Mouse (Mus musculus) E14TG2a.4 (cell line): ENCODE data around the gene Arf6.

ENCODE experiments used
- H3K27me3 ChIP-seq: 2 replicates; pipeline ENCODE4 v1.6.1; 2014; ENCODE audit warnings: low read length, control low read depth; ENCODE audit not compliant: insufficient read depth
- H3K36me3 ChIP-seq: 2 replicates; pipeline ENCODE4 v1.6.1; 2014; ENCODE audit warnings: low read length, control low read depth; ENCODE audit not compliant: insufficient read depth
- H3K4me1 ChIP-seq: replicated peaks from 2 replicates; pipeline ENCODE4 v1.6.1; 2014; ENCODE audit warnings: low read depth, low read length, control low read depth
- H3K4me3 ChIP-seq: replicated peaks from 2 replicates; pipeline ENCODE4 v1.5.1; 2014; ENCODE audit warnings: mild to moderate bottlenecking, low read length
- H3K9me3 ChIP-seq: 2 replicates; pipeline ENCODE4 v1.6.1; 2014; ENCODE audit warnings: low read length, control low read depth
- CTCF ChIP-seq: conservative IDR thresholded peaks from 2 replicates; pipeline ENCODE4 v1.5.1; 2014; ENCODE audit warnings: low read length
- NANOG ChIP-seq: IDR thresholded peaks from 2 replicates; pipeline ENCODE4 v1.6.1; 2014; ENCODE audit warnings: borderline replicate concordance, low read length, mixed read lengths
- POU5F1 ChIP-seq: IDR thresholded peaks from 2 replicates; pipeline ENCODE4 v1.6.1; 2014; ENCODE audit warnings: low read length, borderline replicate concordance

Gene Arf6

DNA sequence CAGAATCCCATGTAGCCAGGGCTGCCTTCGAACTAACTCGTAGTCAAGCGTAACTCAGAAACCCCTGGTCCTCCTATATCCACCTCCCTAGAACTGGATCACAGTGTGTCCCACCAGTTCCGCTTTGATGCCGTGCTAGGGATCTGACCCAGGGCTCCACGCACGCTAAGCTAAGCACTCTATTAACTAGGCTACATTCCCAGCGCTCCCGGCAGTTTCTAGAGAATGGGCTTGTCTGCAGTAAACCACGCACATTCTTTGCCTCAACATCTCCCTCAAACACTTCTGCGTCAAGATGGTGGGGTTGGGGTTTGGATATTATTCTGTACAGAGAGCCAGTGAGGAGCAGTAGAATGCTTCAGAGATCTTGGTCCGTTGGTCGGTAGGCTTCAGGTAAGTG, 46.7 kb downstream of the Arf6 start:
- Histone ChIP-seq H3K9me3 (no peaks in the 10 kb centered on the region), H3K4me1 (peaks cover 31% of the 10 kb centered on the region), H3K36me3 (no peaks in the 10 kb centered on the region), H3K27me3 (peaks cover 43% of the 10 kb centered on the region), H3K4me3 (peak overlapping the region; percentile 8)
- no peak for TF ChIP-seq CTCF
- TF ChIP-seq POU5F1, result no peak
- TF ChIP-seq NANOG, result no peak

DNA sequence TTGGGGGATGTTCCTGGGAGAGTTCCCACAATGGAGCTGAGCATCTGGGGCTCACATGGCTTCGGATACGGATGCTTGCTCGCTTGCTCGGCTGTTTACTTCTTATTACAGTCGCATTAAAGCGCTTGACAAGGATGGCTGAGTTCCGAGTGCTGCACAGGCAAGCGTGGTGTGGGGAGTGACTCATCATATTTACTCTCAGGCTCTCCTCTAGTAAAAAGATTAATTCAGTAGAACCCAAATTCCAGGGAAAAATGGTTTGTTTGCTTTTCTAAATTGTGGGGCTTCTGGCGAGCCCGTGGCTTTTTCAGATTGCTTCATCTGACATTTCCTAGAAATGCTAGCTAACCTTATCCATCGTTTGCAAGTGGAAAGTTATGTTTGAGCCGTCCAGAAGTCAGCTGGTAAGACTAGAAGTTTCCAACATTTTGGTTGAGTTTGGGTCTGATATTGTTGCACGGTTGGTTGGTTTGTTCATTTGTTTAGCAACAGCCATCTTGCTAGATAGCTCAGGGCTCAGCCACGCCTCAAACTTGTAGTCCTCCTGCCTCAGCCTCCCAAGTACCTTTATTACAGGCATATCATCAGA, 47.2 kb downstream of the Arf6 start:
- H3K9me3 ChIP-seq, result no peaks in the 10 kb centered on the region

DNA sequence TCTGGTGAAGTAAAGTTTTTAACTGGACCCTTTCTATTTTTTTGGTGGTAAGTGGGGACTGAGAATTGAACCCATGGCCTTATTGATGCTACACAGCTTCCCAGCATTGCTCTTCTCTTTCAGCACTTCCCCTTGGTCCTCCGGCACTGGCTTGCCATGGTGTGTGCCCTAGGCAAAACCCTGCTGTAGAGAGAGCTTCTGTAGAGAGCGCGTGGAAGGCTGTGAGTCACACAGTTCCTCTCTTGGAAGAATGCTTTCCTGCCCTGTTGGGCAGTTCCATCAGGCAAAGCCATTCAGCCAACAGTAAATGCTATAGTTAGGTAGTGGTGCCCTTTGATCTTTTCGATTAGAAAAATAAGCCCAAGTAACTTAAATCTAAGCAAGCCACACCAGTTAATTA, 47.7 kb downstream of the Arf6 start:
- Histone ChIP-seq H3K4me3 (no peak overlapping the region), H3K36me3 (no peaks in the 10 kb centered on the region), H3K27me3 (peaks cover 43% of the 10 kb centered on the region), H3K4me1 (peaks cover 32% of the 10 kb centered on the region), H3K9me3 (no peaks in the 10 kb centered on the region)
- no peak for TF ChIP-seq CTCF
- TF ChIP-seq POU5F1, result no peak
- no peak for TF ChIP-seq NANOG

More for the DNA sequence above, 47.2 kb downstream of the Arf6 start:
- Histone ChIP-seq H3K27me3 (peaks cover 43% of the 10 kb centered on the region), H3K4me3 (no peak overlapping the region), H3K4me1 (peaks cover 31% of the 10 kb centered on the region), H3K36me3 (no peaks in the 10 kb centered on the region)
- TF ChIP-seq CTCF (no peak), POU5F1 (no peak), NANOG (no peak)

DNA sequence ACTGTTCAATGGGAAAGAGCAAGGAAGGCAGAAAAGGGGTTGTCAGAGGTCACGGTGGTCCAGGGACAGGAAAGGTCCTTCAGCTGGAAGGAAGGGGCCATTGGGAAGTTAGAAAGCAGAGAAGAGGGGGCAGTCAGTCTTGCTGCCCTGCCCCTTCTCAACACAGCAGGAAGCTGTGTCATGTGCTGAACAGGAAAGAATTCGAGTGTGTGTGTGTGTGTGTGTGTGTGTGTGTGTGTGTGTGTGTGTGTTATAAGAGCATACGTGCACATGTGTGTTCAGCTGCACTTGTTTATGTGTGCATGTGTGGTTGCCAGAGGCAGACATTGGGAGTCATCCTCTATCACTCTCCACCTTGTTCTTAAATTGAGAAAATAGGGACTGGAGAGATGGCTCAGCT, 48.8 kb downstream of the Arf6 start:
- Histone ChIP-seq H3K9me3 (no peaks in the 10 kb centered on the region), H3K4me3 (no peak overlapping the region), H3K36me3 (no peaks in the 10 kb centered on the region), H3K27me3 (peaks cover 43% of the 10 kb centered on the region), H3K4me1 (peaks cover 37% of the 10 kb centered on the region)
- no peak for TF ChIP-seq NANOG
- TF ChIP-seq CTCF, result no peak
- no peak for TF ChIP-seq POU5F1

DNA sequence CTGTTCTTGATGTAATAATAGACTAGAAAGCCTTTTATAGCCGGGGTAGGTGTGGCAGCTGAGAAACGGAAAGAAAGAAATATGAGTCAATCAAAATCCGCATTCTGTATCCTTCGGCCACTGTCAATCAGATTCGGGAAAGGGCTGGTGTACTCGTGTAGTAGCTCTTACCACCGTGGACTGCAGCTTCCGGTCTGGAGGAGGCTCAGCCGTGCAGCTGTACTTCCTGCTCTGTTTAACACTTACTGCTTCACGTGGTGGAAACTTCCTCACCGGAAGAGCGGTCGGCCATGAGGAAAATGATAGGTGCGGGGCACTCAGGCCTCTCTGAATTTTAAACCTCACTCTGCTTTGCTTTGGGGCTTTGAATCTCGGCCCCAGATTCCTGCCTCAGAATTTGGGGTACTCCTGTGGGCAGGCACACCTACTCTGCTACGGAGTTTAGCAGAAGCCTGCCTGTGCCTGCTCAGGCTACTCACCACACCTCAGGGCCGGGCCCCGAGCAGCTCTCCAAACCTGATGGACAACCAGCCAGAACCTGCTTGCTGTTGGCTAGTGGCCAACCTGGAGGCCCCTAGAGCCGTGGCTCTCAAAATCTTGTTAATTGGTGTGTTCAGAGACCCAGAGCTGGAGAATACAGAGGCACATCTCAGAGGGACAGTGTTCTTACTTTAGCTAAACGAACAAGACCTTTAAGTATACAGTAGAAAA, 51.0 kb downstream of the Arf6 start:
- Histone ChIP-seq H3K4me3 (peak overlapping the region; percentile 13; the same call in 1 of the 2 replicates), H3K4me1 (peaks cover 36% of the 10 kb centered on the region), H3K9me3 (no peaks in the 10 kb centered on the region; the same call in 1 of the 2 replicates), H3K27me3 (peaks cover 38% of the 10 kb centered on the region), H3K36me3 (no peaks in the 10 kb centered on the region)
- TF ChIP-seq POU5F1, result no peak
- no peak for TF ChIP-seq NANOG
- TF ChIP-seq CTCF, result no peak
